Mouse (Mus musculus) myocyte (in vitro differentiated cells): ENCODE measurements around the gene Dcun1d2. TPM values are rescaled to one million over a fixed set of nuclear protein-coding genes. Genes with fewer than 3 reads are reported as not detected.

ENCODE experiments used
- H3K27me3 ChIP-seq: one replicate; pipeline ENCODE4 v1.6.1; 2011; ENCODE audit not compliant: control insufficient read depth, insufficient read depth, insufficient read length
- H3K36me3 ChIP-seq: one replicate; pipeline ENCODE4 v1.6.1; 2011; ENCODE audit not compliant: control insufficient read depth, insufficient read depth
- H3K4me2 ChIP-seq: one replicate; pipeline ENCODE4 v1.6.1; 2011; ENCODE audit warnings: low read depth, control low read depth
- H3K4me3 ChIP-seq: one replicate; pipeline ENCODE4 v1.5.1; 2011; ENCODE audit warnings: mild to moderate bottlenecking, control low read depth, moderate library complexity
- H3K79me2 ChIP-seq: one replicate; pipeline ENCODE4 v1.6.1; 2011; ENCODE audit not compliant: control insufficient read depth, insufficient read depth
- H3ac ChIP-seq: one replicate; pipeline ENCODE4 v1.6.1; 2011; ENCODE audit not compliant: control insufficient read depth, insufficient read length
- CEBPB ChIP-seq: IDR thresholded peaks from 2 replicates; pipeline ENCODE4 v1.6.1; 2011; ENCODE audit warnings: mild to moderate bottlenecking, moderate library complexity; ENCODE audit not compliant: poor library complexity, insufficient read depth, severe bottlenecking
- E2F4 ChIP-seq: IDR thresholded peaks from one replicate; pipeline ENCODE4 v1.6.1; 2011; ENCODE audit warnings: mild to moderate bottlenecking, control low read depth, moderate library complexity; ENCODE audit not compliant: insufficient read depth
- MAX ChIP-seq: IDR thresholded peaks from one replicate; pipeline ENCODE4 v1.6.1; 2011; ENCODE audit warnings: low read depth, mild to moderate bottlenecking, control low read depth
- MYOD1 ChIP-seq, 3 experiments: IDR thresholded peaks; one replicate each; pipeline ENCODE4 v1.6.1; 2011; ENCODE audit warnings: control low read depth in 2 of 3, low read depth in 2 of 3, mild to moderate bottlenecking in 2 of 3, moderate library complexity in 1 of 3; ENCODE audit not compliant: insufficient read length in 2 of 3, control insufficient read depth in 1 of 3
- MYOG ChIP-seq, 3 experiments: IDR thresholded peaks; one replicate each; pipeline ENCODE4 v1.6.1; 2011; ENCODE audit warnings: control low read depth in 2 of 3, low read depth in 2 of 3, mild to moderate bottlenecking in 2 of 3; ENCODE audit not compliant: insufficient read length in 2 of 3, control insufficient read depth in 1 of 3, insufficient read depth in 1 of 3
- POLR2A ChIP-seq: IDR thresholded peaks from one replicate; pipeline ENCODE4 v1.6.1; 2011; ENCODE audit warnings: low read depth, mild to moderate bottlenecking, control low read depth, moderate library complexity; ENCODE audit not compliant: insufficient read length
- POLR2AphosphoS2 ChIP-seq: IDR thresholded peaks from one replicate; pipeline ENCODE4 v1.6.1; 2011; ENCODE audit warnings: low read depth, control low read depth; ENCODE audit not compliant: insufficient read length
- REST ChIP-seq: IDR thresholded peaks from one replicate; pipeline ENCODE4 v1.6.1; 2011; ENCODE audit warnings: mild to moderate bottlenecking, control low read depth, moderate library complexity; ENCODE audit not compliant: insufficient read depth, insufficient read length
- SRF ChIP-seq: IDR thresholded peaks from one replicate; pipeline ENCODE4 v1.6.1; 2011; ENCODE audit warnings: low read depth; ENCODE audit not compliant: control insufficient read depth, insufficient read length
- TCF12 ChIP-seq: IDR thresholded peaks from one replicate; pipeline ENCODE4 v1.6.1; 2011; ENCODE audit warnings: mild to moderate bottlenecking, control low read depth; ENCODE audit not compliant: poor library complexity, insufficient read depth, severe bottlenecking
- TCF3 ChIP-seq: IDR thresholded peaks from one replicate; pipeline ENCODE4 v1.6.1; 2011; ENCODE audit warnings: low read depth, control low read depth; ENCODE audit not compliant: insufficient read length
- USF1 ChIP-seq: IDR thresholded peaks from one replicate; pipeline ENCODE4 v1.6.1; 2011; ENCODE audit warnings: low read depth, mild to moderate bottlenecking, control low read depth, moderate library complexity
- polyA plus RNA-seq: library from polyadenylated mRNA; unstranded; fragments of >200 nt; fragmentation: generic; extraction: Trizol; gene quantifications from one replicate; pipeline ENCODE4 v1.2.1, GENCODE M21; 2012; ENCODE audit warnings: missing spikeins

The Dcun1d2 gene
- polyA plus RNA-seq, 1 experiment = 15.3 TPM

GRCm38 (mm10) chr8:13316671-13317070 lies 28.7 kb upstream of the Dcun1d2 start:
- H3K4me2 ChIP-seq = no peak overlapping the region
- H3ac ChIP-seq = no peak overlapping the region
- no peak for TF ChIP-seq USF1
- no peak for TF ChIP-seq MAX
- TF ChIP-seq POLR2AphosphoS2 = no peak
- no peak overlapping the region for H3K4me3 ChIP-seq
- no peaks in the 10 kb centered on the region for H3K79me2 ChIP-seq
- H3K27me3 ChIP-seq = no peaks in the 10 kb centered on the region
- no peaks in the 10 kb centered on the region for H3K36me3 ChIP-seq

GRCm38 (mm10) chr8:13314922-13315321 lies 27.0 kb upstream of the Dcun1d2 start:
- TF ChIP-seq E2F4 (no peak), USF1 (no peak), POLR2A (no peak), REST (no peak), MYOG (IDR thresholded peaks at IDR 0.05; ENCODE audit: control insufficient read depth in 1 of 3, insufficient read depth in 1 of 3, insufficient read length in 2 of 3, low read depth in 2 of 3) (no peak), MYOD1 (IDR thresholded peaks at IDR 0.05; ENCODE audit: control insufficient read depth in 1 of 3, insufficient read length in 2 of 3, low read depth in 2 of 3) (no peak), MAX (no peak)
- peaks cover 2% of the 10 kb centered on the region for H3K36me3 ChIP-seq

GRCm38 (mm10) chr8:13306916-13307315 lies 19.0 kb upstream of the Dcun1d2 start:
- no peak overlapping the region for H3K4me3 ChIP-seq
- TF ChIP-seq REST = no peak
- no peak for TF ChIP-seq TCF3
- no peak for TF ChIP-seq MYOD1 (IDR thresholded peaks at IDR 0.05; ENCODE audit: control insufficient read depth in 1 of 3, insufficient read length in 2 of 3, low read depth in 2 of 3)
- no peak for TF ChIP-seq MYOG (IDR thresholded peaks at IDR 0.05; ENCODE audit: control insufficient read depth in 1 of 3, insufficient read depth in 1 of 3, insufficient read length in 2 of 3, low read depth in 2 of 3)
- no peak for TF ChIP-seq USF1
- no peak for TF ChIP-seq POLR2A
- TF ChIP-seq TCF12 = no peak
- no peak for TF ChIP-seq E2F4
- TF ChIP-seq SRF = no peak
- no peak for TF ChIP-seq CEBPB
- TF ChIP-seq MAX = no peak
- TF ChIP-seq POLR2AphosphoS2 = no peak

More at GRCm38 (mm10) chr8:13314922-13315321, 27.0 kb upstream of the Dcun1d2 start:
- Histone ChIP-seq H3K4me2 (no peak overlapping the region), H3K27me3 (no peaks in the 10 kb centered on the region), H3ac (no peak overlapping the region), H3K4me3 (no peak overlapping the region), H3K79me2 (no peaks in the 10 kb centered on the region)

GRCm38 (mm10) chr8:13306309-13306909 lies 18.5 kb upstream of the Dcun1d2 start:
- no peaks in the 10 kb centered on the region for H3K79me2 ChIP-seq
- peaks cover 4% of the 10 kb centered on the region for H3K36me3 ChIP-seq
- no peaks in the 10 kb centered on the region for H3K27me3 ChIP-seq
- H3K4me3 ChIP-seq = no peak overlapping the region
- no peak overlapping the region for H3ac ChIP-seq
- TF ChIP-seq MYOG (IDR thresholded peaks at IDR 0.05; ENCODE audit: control insufficient read depth in 1 of 3, insufficient read depth in 1 of 3, insufficient read length in 2 of 3, low read depth in 2 of 3) = no peak
- TF ChIP-seq TCF12 = no peak
- no peak for TF ChIP-seq MAX
- no peak for TF ChIP-seq CEBPB
- TF ChIP-seq USF1 = no peak
- TF ChIP-seq SRF = no peak
- no peak for TF ChIP-seq TCF3
- no peak for TF ChIP-seq POLR2AphosphoS2
- no peak for TF ChIP-seq POLR2A
- no peak overlapping the region for H3K4me2 ChIP-seq

More at GRCm38 (mm10) chr8:13306916-13307315, 19.0 kb upstream of the Dcun1d2 start:
- Histone ChIP-seq H3K4me2 (no peak overlapping the region), H3K36me3 (peaks cover 4% of the 10 kb centered on the region), H3K79me2 (no peaks in the 10 kb centered on the region), H3K27me3 (no peaks in the 10 kb centered on the region), H3ac (no peak overlapping the region)

GRCm38 (mm10) chr8:13305884-13306283 lies 18.0 kb upstream of the Dcun1d2 start:
- Histone ChIP-seq H3K4me3 (no peak overlapping the region), H3K27me3 (no peaks in the 10 kb centered on the region), H3ac (no peak overlapping the region), H3K4me2 (no peak overlapping the region), H3K79me2 (no peaks in the 10 kb centered on the region), H3K36me3 (peaks cover 4% of the 10 kb centered on the region)
- TF ChIP-seq SRF (no peak), TCF3 (no peak)
